Mouse (Mus musculus): ENCODE results near the gene Olfr412. TPM values are rescaled to one million over a fixed set of nuclear protein-coding genes. Genes with fewer than 3 reads are reported as not detected.

Gene Olfr412
- total RNA-seq (2014; fragmentation: Nextera tagmentation) = not detected in 2 replicates
- total RNA-seq (2017) = not detected in 2 replicates

DNA sequence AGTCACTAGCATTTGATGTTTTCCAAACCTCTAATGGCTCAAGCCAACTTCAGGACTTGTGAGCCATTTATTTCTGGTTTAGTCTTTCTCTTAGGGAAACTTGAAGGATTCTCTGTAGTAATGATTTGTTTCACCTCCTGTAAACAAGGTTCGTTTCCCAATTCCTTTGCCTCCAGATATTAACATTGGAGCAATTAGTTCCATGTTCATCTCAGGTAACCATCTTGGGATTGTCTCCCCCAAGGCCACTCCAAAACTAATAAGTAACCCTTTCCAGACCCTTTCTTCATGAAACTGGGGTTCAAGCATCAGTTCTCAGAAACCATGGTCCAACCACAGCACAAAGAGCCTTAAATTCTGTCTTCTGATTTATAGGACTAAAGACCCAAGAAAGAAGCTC is at the start of gene Olfr412:
TSS of gene Olfr412 (plus strand) at position 301 of the 400 bp plus-strand sequence.
- ATAC-seq (replicated peaks; ENCODE audit: low FRiP score, low TSS enrichment, poor library complexity, severe bottlenecking) = no peak

DNA sequence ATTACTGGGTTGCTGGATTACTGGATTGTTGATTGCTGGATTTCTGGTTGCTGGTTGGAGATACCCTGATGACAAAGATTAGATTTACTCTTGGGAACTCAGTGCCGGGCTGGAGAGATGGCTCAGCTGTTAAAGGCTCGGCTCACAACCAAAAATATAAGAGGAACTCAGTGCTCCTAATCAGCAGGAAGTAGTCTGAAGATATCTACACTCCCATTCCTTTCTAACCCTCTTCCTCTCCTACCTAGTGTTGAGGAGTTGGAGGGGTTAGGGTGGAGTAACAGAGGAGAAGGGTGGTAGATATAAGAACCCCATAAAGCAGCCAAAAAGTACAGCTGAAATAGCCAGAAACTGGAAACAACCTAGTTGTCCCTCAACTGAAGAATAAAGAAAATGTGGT is 35.8 kb upstream of the Olfr412 start:
- ATAC-seq (replicated peaks; ENCODE audit: low FRiP score, low TSS enrichment, poor library complexity, severe bottlenecking) = no peak

DNA sequence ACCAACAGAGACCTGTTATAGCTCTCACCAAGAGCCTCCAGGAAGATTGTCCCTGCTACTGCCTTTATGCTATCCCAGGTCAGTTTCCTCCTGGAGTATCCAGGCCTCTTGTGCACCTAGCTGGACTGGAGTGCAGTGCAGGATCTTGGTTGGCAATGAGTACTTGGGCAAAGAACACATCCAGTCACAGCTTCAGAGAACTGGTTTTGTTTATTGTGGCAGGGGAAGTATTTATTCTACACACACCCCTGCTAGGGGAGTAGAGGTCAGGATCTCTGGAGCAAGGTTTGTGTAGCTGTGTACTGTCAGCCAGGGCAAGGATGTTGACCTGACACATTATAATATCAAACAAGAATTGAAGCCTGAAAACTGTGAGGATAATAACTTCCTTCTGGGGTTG is 33.1 kb upstream of the Olfr412 start:
- no peak for ATAC-seq (replicated peaks; ENCODE audit: low FRiP score, low TSS enrichment, poor library complexity, severe bottlenecking)

DNA sequence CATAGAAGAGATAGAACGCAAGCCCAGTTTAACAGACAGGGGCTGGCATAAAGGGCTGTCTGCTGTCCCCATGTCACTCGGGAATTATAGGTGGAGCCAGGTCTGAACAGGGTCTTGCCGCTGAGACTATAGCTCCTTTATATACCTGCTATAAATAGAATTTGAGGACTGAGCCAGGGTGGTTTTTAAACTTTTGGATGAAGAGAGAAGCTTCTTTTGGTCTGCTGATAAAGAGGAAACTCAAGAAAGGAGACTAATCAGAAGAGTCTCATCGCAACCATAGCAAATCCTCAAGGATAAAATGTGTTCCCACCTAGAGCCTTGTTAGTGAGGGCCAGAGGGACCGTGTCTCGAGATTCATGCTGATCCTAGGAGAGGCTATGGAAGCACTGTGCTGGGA is 23.9 kb upstream of the Olfr412 start, which contains the start of gene Olfr410:
TSS of gene Olfr410 (minus strand) at position 101 of the 400 bp plus-strand sequence.
- ATAC-seq (replicated peaks; ENCODE audit: low FRiP score, low TSS enrichment, poor library complexity, severe bottlenecking) = no peak

DNA sequence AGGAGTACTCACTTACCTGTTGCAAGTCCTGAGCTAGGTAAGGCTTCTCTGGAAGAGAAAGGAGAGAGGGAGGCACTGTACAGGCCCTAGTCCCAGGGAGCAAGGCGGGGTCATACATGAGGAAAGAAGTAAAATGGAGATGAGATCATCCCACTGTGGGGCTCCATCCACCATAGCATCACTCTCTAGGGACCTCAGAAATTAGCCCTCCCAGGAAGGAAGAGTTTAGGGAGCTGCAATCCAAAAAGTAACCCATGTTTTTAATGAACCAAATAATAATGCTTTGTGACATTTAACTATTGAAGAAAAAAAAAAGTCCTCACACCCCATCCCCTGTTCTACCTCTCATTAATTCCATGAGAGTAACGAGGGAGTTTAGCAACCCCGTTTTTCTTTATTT is 9.3 kb upstream of the Olfr412 start, which contains the start of gene Olfr411:
TSS of gene Olfr411 (minus strand) at position 101 of the 400 bp plus-strand sequence.
- ATAC-seq (replicated peaks; ENCODE audit: low FRiP score, low TSS enrichment, poor library complexity, severe bottlenecking) = no peak

DNA sequence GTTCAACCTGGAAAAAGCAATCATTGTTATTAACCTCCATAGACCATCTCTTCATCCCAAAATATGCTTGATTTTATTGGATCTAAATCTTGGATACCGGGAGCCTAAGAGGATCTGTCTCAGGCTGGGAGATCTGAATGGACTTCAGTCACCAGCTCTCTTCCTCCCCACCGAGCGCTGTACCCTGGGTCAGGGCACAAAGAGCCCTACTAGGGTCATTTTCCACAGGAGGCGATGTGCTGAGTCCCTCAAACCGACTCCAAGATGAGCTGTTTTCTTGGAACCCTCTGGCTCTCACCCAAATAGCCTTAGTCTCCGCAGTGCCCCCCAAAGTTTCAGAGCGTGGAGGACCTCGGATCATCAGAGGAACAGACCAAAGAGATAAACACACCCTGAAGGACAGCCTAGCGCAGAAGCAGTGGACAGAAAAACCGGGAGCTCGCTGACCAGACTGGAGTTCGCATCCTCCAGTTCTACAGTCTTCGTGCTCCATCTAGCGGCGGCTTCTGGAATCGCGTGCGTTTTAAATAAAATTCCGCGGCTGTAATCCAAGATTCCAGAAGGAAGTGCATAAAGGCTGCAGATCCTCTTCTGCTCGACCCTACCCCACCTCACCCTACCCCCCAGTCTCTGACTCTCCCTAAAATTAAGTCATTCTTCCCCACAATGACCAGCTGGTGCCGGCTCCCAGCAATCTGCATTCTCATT is 9.7 kb downstream of the Olfr412 start:
- ATAC-seq (replicated peaks; ENCODE audit: low FRiP score, low TSS enrichment, poor library complexity, severe bottlenecking) = peak; percentile 50; the same call in 1 of the 2 replicates

DNA sequence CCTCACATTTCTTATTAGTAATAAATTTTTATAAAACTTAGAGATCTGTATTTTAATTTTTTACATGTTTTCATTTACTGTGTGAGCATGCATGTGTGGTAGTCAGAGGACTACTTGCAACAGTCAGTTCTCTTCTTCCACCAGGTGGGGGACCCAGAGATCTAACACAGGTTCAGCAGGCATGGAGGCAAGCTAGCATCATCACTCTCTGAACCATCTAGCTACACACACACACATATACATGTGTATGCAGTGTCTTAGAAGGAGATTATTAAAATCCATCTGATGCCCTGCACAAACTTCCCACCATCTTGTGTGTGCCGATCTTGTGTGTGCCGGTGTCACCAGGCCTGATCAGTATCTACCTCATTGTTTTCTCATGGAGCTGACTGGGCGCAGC is 15.0 kb downstream of the Olfr412 start:
- ATAC-seq (replicated peaks; ENCODE audit: low FRiP score, low TSS enrichment, poor library complexity, severe bottlenecking) = peak; percentile 82

DNA sequence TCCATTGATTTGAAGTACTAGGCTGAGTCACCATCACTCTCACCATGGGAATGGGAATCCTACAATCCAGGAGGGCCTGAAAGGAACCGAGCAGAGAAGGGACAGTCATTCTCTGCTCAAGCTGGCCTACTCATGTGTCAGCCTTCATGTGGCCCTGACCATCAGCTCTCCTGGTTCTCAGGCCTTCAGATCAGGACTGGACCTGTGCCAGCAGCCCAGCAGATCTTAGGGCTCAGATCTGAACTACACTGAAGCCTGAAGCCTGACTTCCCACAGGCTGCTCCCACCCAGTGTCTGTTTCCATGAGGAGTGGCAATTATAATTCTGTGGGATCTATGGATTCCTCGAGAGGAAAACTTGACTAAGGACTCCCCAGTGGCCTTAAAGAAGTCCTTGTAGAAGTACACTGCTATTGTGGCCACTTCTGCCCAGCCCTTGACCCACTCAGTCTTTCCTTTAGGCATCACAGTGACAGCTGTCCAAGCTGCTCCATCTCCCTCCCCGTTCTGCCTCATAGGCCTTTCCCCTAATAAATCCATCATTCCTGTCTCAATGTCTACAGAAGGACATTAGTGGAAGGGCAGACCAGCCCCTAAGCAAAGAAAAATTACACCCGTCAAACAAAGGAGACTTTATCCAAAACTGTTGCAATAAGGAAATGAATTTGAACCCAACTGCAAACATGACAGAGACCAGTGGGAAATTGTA is 17.5 kb downstream of the Olfr412 start:
- ATAC-seq (replicated peaks; ENCODE audit: low FRiP score, low TSS enrichment, poor library complexity, severe bottlenecking) = no peak

DNA sequence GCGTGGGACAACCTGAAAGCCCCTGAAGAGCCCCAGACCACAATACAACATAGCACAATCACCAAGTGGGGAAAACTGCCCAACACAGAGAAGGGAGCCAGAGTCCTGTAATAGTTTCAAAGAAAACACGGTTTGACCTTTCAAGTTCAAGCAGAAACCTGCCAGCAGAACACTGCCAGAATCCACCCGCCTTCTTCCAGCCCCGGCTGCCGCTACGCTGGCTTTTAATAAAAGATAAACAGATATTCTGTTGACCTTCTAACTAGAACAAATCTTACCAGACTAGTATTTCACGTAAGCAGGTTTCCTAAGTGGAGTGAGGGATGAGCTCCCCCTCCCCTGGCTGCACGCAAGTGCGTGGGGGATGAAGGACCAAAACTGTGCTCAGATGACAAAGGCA is 23.8 kb downstream of the Olfr412 start:
- ATAC-seq (replicated peaks; ENCODE audit: low FRiP score, low TSS enrichment, poor library complexity, severe bottlenecking) = no peak

DNA sequence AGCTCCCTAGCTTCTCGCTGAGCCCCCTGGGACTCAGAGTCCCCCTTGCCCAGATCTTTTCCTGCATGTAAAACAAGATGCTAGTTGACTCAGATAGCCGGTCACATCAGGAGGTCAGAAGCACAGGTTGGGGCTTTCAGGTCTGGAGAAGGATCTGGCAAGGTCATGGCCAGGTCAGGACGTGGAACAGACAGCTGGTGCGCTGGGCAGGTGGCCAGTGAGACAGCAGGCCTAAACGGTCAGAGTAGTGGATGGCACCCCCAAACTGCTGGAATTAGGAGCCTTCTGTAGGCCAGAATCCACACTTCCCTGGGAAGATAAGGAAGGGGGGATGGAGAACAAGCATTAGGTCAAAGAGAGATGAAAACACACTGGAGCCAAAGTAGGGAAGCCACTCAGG is 25.3 kb downstream of the Olfr412 start:
- no peak for ATAC-seq (replicated peaks; ENCODE audit: low FRiP score, low TSS enrichment, poor library complexity, severe bottlenecking)

DNA sequence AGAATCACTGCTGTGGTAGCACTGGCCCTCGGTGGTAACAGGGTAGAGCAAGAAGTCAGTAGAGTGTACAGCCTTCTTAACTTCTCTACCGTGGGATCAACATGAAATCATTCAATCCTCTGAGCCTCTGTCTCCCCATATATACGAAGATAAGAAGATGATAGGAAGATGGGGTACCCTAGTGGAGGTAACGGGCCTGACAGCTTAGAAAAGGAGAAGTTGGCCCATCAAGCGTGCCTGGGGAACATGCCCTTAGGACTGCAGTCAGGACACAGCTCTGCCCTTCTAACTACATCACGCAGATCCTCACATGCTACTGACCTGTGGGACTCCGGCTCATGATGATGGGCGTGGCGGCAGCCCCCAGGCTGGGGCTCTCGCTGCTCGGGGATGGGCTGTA is 30.0 kb downstream of the Olfr412 start:
- ATAC-seq (replicated peaks; ENCODE audit: low FRiP score, low TSS enrichment, poor library complexity, severe bottlenecking) = no peak

DNA sequence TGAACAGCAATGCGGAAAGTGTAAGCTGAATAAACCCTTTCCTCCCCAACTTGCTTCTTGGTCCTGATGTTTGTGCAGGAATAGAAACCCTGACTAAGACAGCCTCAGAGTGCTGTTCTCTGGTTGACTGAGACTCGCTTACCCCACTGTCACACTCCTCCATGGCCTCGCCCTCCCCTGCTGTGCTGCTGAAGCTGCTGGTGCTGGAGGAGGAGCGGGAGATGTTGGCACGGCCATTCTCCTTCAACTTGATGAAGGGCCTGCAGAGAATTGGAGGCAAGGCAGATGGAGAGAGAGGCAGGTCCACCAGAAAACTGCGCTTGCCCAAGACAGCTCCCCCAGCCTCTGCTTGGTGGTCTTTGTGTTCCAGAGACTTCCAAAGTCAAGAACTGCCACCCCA is 31.0 kb downstream of the Olfr412 start:
- no peak for ATAC-seq (replicated peaks; ENCODE audit: low FRiP score, low TSS enrichment, poor library complexity, severe bottlenecking)

DNA sequence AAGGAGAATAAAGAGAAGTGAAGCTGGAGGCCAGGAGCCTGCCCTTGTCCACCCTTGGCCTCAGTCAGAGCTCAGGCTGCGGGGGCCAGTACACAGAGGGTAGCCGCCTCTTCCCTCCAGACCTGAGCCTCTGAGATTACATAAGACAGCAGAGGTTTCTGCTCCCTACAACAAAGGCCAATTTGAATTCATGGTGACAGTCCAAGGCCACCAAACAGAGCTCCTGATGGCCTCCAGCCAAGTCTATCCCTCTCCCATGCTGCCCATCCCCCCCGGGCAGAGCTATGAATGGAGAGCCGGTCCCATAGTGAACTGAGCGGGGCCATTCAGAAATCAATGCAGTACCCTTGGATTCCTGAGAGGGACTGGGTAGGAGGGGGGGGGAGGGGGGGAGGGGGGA is 31.6 kb downstream of the Olfr412 start:
- ATAC-seq (replicated peaks; ENCODE audit: low FRiP score, low TSS enrichment, poor library complexity, severe bottlenecking) = no peak

DNA sequence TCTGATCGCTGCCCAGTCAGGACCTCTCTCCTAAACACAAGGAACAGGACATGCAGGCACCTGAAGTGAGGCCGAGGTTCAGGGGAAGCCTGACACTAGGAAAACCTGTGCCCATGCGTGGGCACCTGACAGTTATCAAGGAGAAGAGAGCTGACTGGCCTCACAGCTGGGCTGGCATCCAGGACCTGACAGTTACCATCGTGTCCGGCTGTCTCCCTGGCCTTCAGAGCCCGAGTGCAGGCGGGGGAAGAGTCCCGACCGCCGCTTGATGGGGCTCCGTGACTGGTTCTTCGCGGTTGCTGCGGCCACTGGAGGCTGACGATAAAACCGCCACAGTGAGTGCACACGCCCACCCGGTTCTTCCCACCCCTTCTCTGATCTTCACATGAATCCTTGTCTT is 33.7 kb downstream of the Olfr412 start:
- ATAC-seq (replicated peaks; ENCODE audit: low FRiP score, low TSS enrichment, poor library complexity, severe bottlenecking) = no peak

DNA sequence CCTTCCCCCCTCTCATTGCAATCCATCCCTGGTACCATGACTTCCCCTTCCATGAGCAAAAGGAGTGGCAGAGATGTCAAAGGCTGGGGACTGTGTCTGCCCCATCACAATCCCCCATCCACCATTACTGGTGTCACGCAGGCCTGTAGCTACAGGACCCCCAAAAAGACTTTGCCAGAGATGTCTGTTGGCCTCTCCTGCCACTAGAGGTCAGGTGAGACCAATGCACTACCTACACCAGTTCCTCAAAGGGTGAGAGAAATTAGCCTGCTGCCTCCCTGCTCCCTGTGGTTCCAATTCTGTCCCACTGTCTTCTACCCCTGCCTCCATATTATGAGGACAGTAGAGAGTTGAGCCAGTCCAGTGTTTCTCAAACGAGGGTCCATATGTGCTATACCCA is 40.3 kb downstream of the Olfr412 start:
- ATAC-seq (replicated peaks; ENCODE audit: low FRiP score, low TSS enrichment, poor library complexity, severe bottlenecking) = 0 out of 2 replicates have a peak, but pooled peaks have one; percentile 23

DNA sequence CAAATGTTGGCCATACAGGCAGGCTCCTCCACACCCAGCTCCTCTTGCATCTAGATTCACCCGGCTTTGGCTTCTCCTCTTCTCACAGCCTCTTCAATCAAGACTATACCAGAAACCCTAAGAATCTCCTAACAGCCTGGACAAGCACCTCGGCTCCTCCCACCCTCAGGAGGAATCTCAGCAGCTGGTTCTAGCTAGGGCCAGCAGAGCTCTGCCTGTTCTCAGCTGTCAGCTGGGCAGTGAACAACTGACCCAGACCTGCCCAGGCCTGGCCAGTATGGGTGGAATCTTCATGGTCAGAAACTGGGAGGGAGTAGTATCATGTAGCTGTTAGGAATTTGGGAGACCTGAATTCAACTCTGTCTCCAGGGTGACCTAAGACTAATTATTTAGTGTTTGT is 42.3 kb downstream of the Olfr412 start:
- no peak for ATAC-seq (replicated peaks; ENCODE audit: low FRiP score, low TSS enrichment, poor library complexity, severe bottlenecking)

DNA sequence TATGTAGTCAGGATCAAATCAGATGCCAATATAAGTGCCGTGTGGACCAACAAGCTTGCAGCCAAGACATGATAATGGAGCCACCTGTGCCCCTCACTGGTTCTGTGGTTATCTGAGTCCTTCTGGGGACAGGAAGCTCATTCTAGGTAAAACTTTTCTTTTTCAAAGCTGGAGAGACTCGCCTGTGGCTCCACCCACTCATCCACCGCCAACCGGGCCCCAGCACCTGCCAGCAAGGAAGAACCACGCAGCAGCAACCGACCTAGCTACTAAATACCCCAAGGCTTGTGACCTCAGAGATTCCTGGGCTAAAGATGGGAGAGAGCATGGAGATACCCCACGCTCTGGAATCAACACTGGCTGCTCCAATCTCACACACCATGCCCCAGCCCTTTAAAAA is 43.3 kb downstream of the Olfr412 start:
- ATAC-seq (replicated peaks; ENCODE audit: low FRiP score, low TSS enrichment, poor library complexity, severe bottlenecking) = no peak

DNA sequence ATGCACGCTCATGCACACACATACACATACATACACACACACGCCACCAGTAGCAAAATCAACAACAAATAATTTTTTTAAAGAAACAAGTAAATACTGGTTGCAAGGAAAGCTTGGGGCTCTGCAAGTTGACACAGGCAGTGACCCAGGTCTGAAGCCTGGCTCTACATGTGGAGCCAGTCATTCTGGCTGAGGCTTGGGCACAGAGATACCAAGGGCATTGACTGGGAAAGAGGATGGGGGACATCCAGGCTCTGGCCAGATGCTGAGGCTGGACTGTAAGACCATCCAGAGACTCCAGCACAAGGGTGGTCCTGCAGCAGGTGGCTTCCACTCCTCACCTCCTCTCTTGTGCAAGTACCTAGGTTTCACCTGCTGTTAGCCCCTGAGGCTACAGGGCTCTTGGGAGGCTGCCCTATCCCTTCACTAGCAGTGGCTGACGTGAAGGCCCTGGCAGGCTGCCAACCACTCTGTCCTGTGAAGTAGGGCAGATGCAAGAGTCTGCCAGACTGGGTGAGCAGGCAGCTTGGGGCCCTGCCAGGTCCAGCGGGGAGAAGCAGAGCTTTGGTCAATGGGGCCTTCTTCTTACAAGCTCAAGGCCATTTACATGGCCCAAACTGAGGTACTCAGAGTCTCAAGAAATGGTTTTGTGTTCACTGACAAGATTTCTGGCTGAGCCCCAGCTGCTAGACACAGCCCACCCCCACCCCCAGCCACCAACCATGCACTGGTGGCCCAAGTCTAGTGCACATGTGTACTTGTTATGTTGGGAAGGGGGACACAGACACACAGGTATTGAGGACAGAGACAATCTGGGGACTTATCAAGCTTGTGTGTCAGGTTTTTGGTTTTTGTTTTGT is 46.9 kb downstream of the Olfr412 start:
- peak; percentile 79 for ATAC-seq (replicated peaks; ENCODE audit: low FRiP score, low TSS enrichment, poor library complexity, severe bottlenecking)

DNA sequence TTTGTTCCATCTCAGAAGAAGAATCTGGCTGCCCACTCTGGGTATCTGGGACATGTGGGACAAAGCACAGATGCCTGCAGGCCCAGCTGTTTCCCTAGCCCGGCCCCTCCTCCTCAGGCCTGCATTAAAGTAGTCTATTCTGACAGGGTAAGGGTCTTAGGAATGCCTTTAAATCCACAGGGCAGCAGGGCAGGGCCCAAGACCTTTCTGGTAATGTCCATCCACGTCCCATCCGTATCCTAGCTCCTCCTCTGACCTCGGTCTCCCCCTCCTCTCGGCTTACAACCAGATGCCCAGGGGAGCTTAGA is 47.5 kb downstream of the Olfr412 start:
- no peak for ATAC-seq (replicated peaks; ENCODE audit: low FRiP score, low TSS enrichment, poor library complexity, severe bottlenecking)

DNA sequence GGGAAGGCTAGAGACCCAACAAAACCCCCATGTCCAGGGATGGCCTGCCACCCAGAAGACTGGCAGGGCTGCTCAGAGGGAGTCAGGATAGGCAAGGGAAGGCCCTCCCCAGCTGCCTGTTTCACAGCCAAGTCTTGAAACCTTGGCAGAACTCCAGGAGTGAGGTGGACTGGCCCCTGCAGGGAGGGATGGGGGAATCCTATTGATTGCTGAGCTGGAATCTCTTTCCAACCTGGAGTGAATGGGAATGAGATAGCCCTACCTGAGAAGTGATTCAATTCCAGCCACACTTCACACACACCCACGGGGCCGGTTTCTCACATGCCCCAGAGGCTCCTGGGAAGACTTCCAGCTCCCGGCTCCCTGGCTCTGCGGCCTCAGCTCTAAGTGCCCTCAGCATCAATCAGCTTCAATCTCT is 47.9 kb downstream of the Olfr412 start:
- ATAC-seq (replicated peaks; ENCODE audit: low FRiP score, low TSS enrichment, poor library complexity, severe bottlenecking) = no peak

All from megakaryocyte-erythroid progenitor cell, adult 5-6 weeks (primary cell).